ENCODE assay signal across 23 mouse cellular contexts in the genomic region with DNA sequence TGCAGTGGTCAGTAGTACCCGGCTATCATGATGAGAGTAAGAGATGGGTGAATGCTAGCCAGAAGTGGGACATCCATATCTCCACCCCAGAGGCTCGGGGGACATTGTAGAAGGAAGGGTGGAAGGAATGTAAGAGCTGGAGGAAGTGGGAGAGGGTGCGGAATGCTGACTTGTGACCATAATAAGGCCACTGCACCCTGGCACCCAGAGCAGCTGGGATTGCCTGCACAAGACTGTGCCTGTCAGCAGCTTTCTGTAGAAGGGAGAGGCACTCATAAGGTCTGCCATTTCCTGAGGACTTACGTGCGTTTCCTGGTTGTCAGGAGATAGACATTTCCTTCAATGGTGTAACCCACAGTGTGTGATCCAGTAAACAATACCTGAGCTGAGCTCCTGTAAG.
"Had no signal": no experiment of that assay in that cellular context is flagged by ENCODE, and none has a peak within 500 bp of the region (broad histone marks: within the 10 kb centered on the region; RNA-seq: fewer than 3 reads in every experiment).

No protein-coding gene starts in this region.

- H3K27ac ChIP-seq: heart, adult 2 months; heart, embryonic 10.5 days; hindbrain, embryonic 10.5 days; hindbrain, embryonic 12.5 days; hindbrain, embryonic 14.5 days; kidney, postnatal 0 days; layer of hippocampus, adult 2 months; left cerebral cortex, adult 2 months; limb, embryonic 10.5 days; limb, embryonic 12.5 days; liver, embryonic 13.5 days had no signal

- H3K4me3 ChIP-seq: heart, adult 2 months; heart, embryonic 10.5 days; heart, embryonic 12.5 days; hindbrain, embryonic 10.5 days; hindbrain, embryonic 12.5 days; layer of hippocampus, adult 2 months; left cerebral cortex, adult 2 months; limb, embryonic 10.5 days; limb, embryonic 12.5 days; liver, embryonic 13.5 days had no signal

- DNase-seq: gastrocnemius, postnatal 14 days; heart, adult 2 months; heart, postnatal 10 days; heart, postnatal 4 days; kidney, adult 18-20 months; kidney, adult 8-10 months; kidney, postnatal 25 days; liver; liver, embryonic 13.5 days had no signal

- ATAC-seq: hindbrain, embryonic 16.5 days; inflammation-experienced regulatory T-cells, adult 6 months; intestine, embryonic 16.5 days had no signal

- H3K36me3 ChIP-seq: heart, embryonic 10.5 days; heart, embryonic 12.5 days; hindbrain, embryonic 10.5 days; hindbrain, embryonic 12.5 days; limb, embryonic 10.5 days; limb, embryonic 12.5 days; liver, embryonic 13.5 days had no signal

- H3K9ac ChIP-seq: heart, embryonic 12.5 days; hindbrain, embryonic 12.5 days; hindbrain, embryonic 14.5 days; limb, embryonic 12.5 days; liver, embryonic 13.5 days had no signal

- H3K27me3 ChIP-seq: heart, embryonic 12.5 days; hindbrain, embryonic 12.5 days; limb, embryonic 12.5 days; liver, embryonic 13.5 days had no signal

- H3K9me3 ChIP-seq: heart, embryonic 10.5 days; heart, embryonic 12.5 days; hindbrain, embryonic 10.5 days; hindbrain, embryonic 12.5 days; limb, embryonic 10.5 days; limb, embryonic 12.5 days; liver, embryonic 13.5 days had no signal

- H3K4me2 ChIP-seq: heart, embryonic 12.5 days; hindbrain, embryonic 12.5 days; hindbrain, embryonic 14.5 days; limb, embryonic 12.5 days; liver, embryonic 11.5 days; liver, embryonic 13.5 days had no signal

- H3K4me1 ChIP-seq: heart, embryonic 10.5 days; hindbrain, embryonic 12.5 days; liver, embryonic 13.5 days had no signal
